Mouse (Mus musculus): ENCODE results near the gene Ankrd42. TPM values are rescaled to one million over a fixed set of nuclear protein-coding genes. Genes with fewer than 3 reads are reported as not detected.

Ankrd42 gene
- 0.15 and 0.19 TPM in 2 replicates for polyA plus RNA-seq (2012; rRNA removed)

DNA sequence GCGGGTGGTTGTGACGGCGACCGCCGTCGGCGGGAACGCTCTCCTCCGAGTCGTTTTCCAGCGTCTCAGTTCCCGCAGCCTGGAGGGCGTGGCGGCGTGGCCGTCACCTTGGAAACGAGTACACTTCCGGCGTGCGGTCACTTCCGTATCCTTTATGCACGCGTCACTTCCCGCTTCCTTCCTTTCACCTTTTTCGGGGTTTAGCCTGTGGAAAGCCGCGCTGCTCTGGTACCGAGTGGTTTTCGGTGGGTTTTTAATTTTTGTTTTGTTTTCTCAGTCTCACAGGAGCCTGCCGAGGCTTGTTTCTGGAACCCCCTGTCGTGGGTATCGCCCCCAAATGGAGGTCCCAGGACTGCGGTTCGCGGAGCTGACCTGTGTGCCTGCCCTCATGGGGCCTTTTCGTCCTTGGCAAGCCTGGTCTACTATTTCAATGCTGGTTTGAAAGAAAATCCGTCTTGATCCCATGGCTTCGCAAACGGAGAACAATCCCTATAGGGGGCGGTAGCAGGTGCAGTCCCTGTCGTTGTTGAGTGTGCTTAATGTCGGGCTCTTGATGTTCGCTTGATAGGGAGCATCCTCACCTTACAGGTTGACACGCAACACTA lies at the start of gene Ankrd42:
TSS of gene Ankrd42 (minus strand) at position 122 of the 605 bp plus-strand sequence.

DNA sequence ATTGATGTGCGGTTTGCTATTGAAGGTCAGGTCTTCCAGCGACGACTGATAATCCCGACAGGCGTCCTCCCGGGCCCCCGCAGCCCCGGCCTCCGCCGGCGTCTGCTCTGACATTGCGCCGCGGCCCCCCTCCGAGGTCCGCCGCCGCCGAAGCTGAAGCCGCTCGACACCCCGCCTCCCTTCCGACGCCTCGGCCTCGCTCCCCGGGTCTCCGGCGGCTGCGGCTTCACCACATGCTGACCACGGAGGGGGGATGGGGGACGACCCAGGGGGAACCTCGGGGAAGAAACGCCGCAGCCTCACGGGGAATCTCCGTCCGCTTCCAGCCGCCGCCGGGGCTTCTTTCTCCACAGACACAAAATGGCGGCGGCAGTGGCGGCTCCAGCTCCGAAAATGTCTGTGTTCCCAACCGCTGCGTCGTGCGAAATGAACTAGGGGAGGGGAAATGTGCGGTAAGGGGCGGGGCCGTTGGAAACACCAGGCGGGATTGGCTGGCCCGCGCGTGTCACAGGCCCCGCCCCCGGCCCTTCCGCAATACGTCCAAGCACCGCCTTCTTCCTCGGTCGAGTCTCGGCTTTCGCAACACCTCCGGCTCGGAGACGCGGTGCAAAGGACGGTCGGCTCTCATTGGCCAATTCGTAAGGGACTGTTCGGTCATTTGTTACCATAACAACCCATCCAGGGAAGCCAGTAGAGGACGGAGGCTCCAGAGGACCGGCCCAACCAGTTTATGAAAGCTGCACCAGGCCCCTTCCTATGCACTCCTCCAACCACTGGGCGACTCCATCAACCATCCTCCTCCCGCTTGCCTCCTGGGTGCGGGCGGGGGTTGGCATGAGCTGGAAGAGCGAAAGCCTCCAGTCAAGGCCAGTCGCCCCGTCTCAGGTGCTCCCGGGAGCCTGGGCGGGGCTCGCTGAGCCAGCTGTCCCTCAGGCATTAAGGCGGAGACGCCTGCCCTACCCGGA lies 32.8 kb upstream of the Ankrd42 start, which contains the start of gene Pcf11:
TSS of gene Pcf11 (minus strand) at position 428 of the 965 bp plus-strand sequence.

DNA sequence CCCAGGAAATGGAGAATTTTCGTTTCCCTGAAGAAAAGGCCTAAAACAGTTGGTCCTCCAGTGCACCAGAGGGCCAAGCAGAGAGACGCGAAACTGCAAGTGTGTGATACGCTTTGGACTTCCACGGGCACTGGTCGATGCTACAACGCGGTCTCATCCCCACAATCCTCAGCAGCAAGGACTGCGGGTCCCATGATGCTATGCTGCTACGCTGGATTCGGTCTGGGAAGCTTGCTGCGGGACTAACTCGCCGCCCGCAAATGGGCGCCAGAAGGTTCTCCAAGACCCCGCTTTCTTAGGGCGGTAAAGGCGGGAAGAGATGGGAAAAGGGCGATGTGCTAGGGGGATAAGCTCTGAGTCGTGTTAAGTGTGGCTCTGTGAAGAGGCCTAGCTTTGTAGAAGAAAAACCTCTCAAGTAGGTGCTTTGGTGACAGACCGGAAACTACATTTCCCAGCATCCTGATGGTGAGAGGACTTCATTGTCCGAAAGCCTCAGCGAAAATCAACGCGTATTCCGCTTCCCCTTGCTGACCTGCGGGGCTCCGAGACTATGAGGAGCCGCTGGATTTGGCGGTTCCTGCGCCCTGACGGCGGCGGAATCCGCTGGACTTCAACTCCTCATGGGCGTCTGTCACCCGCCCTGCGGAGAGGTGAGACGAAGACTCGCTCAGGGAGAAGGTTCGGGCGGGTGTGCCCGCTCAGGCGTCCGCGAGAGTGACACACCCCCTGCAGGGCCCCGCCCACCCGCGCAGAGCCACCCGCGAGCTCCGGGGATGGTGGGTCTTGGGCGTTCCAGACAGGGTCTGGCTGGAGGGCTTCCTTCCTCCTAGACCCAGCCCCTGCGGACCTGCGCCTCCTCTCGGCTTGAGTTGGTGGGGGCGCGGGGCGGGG lies 75.7 kb downstream of the Ankrd42 start, which contains the start of gene Ccdc90b:
TSS of gene Ccdc90b (plus strand) at position 164 of the 891 bp plus-strand sequence.

Other genes starting within 250 kb of the Ankrd42 start
- 9.6 and 9.9 TPM in 2 replicates for gene Ccdc90b, start 76.0 kb downstream of the Ankrd42 start, polyA plus RNA-seq (2012; rRNA removed)
- 14.2 and 15.7 TPM in 2 replicates for gene Pcf11, start 32.8 kb upstream of the Ankrd42 start, polyA plus RNA-seq (2012; rRNA removed)
- gene Rab30, start 104.5 kb upstream of the Ankrd42 start, polyA plus RNA-seq (2012; rRNA removed), result 1.5 and 2.2 TPM in 2 replicates
- gene Ddias, start 237.1 kb upstream of the Ankrd42 start, polyA plus RNA-seq (2012; rRNA removed), result 4.3 and 5.0 TPM in 2 replicates
- gene Prcp, start 237.3 kb upstream of the Ankrd42 start, polyA plus RNA-seq (2012; rRNA removed), result 13.1 and 16.4 TPM in 2 replicates